Mouse (Mus musculus) cerebellum, adult 9-10 months (tissue): ENCODE measurements around the gene Nkd1.

Experiments used
- DNase-seq: peaks from one replicate; pipeline ENCODE4 v3.0.0; 2022

The Nkd1 gene

GRCm38 (mm10) chr8:88624276-88624675 lies 103.1 kb downstream of the Nkd1 start:
- DNase-seq, result peak; percentile 49

GRCm38 (mm10) chr8:88626433-88626832 lies 105.3 kb downstream of the Nkd1 start:
- DNase-seq, result peak; percentile 45

GRCm38 (mm10) chr8:88626940-88627264 lies 105.7 kb downstream of the Nkd1 start:
- no peak for DNase-seq

GRCm38 (mm10) chr8:88627265-88627991 lies 106.3 kb downstream of the Nkd1 start:
- peak; percentile 76 for DNase-seq

- peak; percentile 69 for DNase-seq
These were observed 107.0 kb downstream of the Nkd1 start for GRCm38 (mm10) chr8:88628001-88628774.

- no peak for DNase-seq
These were observed 109.1 kb downstream of the Nkd1 start for GRCm38 (mm10) chr8:88630225-88630624.

GRCm38 (mm10) chr8:88631081-88631480 lies 109.9 kb downstream of the Nkd1 start:
- peak; percentile 54 for DNase-seq

- DNase-seq, result no peak
These were observed 112.2 kb downstream of the Nkd1 start for GRCm38 (mm10) chr8:88633343-88633765.

GRCm38 (mm10) chr8:88635474-88636397 lies 114.6 kb downstream of the Nkd1 start, which contains the start of gene Snx20:
Snx20 (minus strand) TSS chr8:88636128.
- no peak for DNase-seq

- DNase-seq, result no peak
These were observed 116.2 kb downstream of the Nkd1 start for GRCm38 (mm10) chr8:88637092-88638000.

- no peak for DNase-seq
These were observed 117.8 kb downstream of the Nkd1 start for GRCm38 (mm10) chr8:88638908-88639307.

- DNase-seq, result no peak
These were observed 121.8 kb downstream of the Nkd1 start for GRCm38 (mm10) chr8:88642734-88643564.
